Mouse (Mus musculus) midbrain, embryonic 11.5 days (tissue): ENCODE measurements around the gene Dpp6. TPM values are rescaled to one million over a fixed set of nuclear protein-coding genes. Genes with fewer than 3 reads are reported as not detected.

Source experiments
- ATAC-seq: fragments of 200-750 bp; cut with Nextera tagmentation; 2 replicates; pipeline ENCODE4 v1.8.0; 2017; ENCODE audit warnings: moderate TSS enrichment, moderate library complexity; ENCODE audit not compliant: low FRiP score
- DNase-seq: peaks from one replicate; pipeline ENCODE4 v3.0.0; 2015; ENCODE audit warnings: low spot score; ENCODE audit errors: missing footprints
- H3K27ac ChIP-seq: fragments of 300-500 bp; sonication (generic); 2 replicates; pipeline ENCODE4 v1.5.1; 2014; ENCODE audit warnings: low read depth, low read length
- H3K27me3 ChIP-seq: fragments of 300-500 bp; sonication (generic); 2 replicates; pipeline ENCODE4 v1.6.1; 2014; ENCODE audit warnings: mild to moderate bottlenecking, low read length, moderate library complexity, mixed read lengths; ENCODE audit not compliant: control insufficient read depth, insufficient read depth
- H3K36me3 ChIP-seq: fragments of 300-500 bp; sonication (generic); 2 replicates; pipeline ENCODE4 v1.6.1; 2014; ENCODE audit warnings: mild to moderate bottlenecking, low read length, moderate library complexity, mixed read lengths; ENCODE audit not compliant: control insufficient read depth, insufficient read depth
- H3K4me1 ChIP-seq: fragments of 300-500 bp; sonication (generic); 2 replicates; pipeline ENCODE4 v1.6.1; 2014; ENCODE audit warnings: low read length; ENCODE audit not compliant: control insufficient read depth, insufficient read depth
- H3K4me2 ChIP-seq: fragments of 300-500 bp; sonication (generic); 2 replicates; pipeline ENCODE4 v1.6.1; 2014; ENCODE audit warnings: mild to moderate bottlenecking, moderate library complexity
- H3K4me3 ChIP-seq: fragments of 300-500 bp; sonication (generic); 2 replicates; pipeline ENCODE4 v1.5.1; 2014; ENCODE audit warnings: low read depth, low read length
- H3K9ac ChIP-seq: fragments of 300-500 bp; sonication (generic); 2 replicates; pipeline ENCODE4 v1.6.1; 2014; ENCODE audit warnings: low read length
- H3K9me3 ChIP-seq: fragments of 300-500 bp; sonication (generic); 2 replicates; pipeline ENCODE4 v1.6.1; 2016; ENCODE audit warnings: low read length; ENCODE audit not compliant: control insufficient read depth
- WGBS: fragments of 180-500 bp; shearing (Covaris S2); extraction: QIAGEN DNeasy Blood & Tissue Kit; methylation state at CpG from one replicate; pipeline ENCODE4 v1.1.7; 2014; 5-methylcytosine and 5-hydroxymethylcytosine counted together
- polyA plus RNA-seq: library from polyadenylated mRNA; unstranded; fragments of >200 nt; fragmentation: Nextera tagmentation; extraction: Ambion mirVana; gene quantifications from 2 replicates; pipeline ENCODE4 v1.2.1, GENCODE M21; 2014

Dpp6 gene
- polyA plus RNA-seq, 1 experiment from 2014 or later, result 13.4 TPM

DNA sequence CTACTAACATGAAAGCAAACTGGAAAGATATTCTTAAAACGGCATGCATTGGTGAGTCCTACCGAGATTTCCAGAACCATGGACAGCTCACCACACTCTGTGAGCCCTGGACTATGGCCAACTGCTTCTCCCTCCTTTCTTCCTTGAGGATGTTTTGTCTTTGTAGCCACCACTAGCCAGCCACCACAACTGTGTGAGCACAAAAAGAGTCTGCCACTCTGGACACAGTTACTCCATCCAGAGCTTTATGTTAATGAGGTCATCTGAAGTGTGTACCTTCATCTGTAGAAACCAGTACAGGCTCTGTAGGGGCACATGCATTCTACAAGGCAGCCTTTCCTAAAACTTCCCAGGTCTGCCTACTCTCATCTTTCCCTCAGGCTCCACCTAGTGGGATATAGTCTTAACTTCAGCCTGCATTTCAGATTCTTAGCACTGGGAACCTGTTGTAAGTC, 727.8 kb downstream of the Dpp6 start:
- Histone ChIP-seq H3K9me3 (no peaks in the 10 kb centered on the region), H3K36me3 (no peaks in the 10 kb centered on the region), H3K27ac (no peak overlapping the region), H3K4me3 (no peak overlapping the region), H3K9ac (no peak overlapping the region), H3K27me3 (no peaks in the 10 kb centered on the region), H3K4me2 (no peak overlapping the region), H3K4me1 (no peaks in the 10 kb centered on the region)
- ATAC-seq (no peak), DNase-seq (peak; percentile 88)
- 25% methylated on average over 2 of the region's 2 CpGs for WGBS

GRCm38 (mm10) chr5:27549291-27549690, 732.3 kb downstream of the Dpp6 start:
- H3K36me3 ChIP-seq, result no peaks in the 10 kb centered on the region
- no peaks in the 10 kb centered on the region for H3K27me3 ChIP-seq
- DNase-seq, result no peak
- H3K4me3 ChIP-seq, result no peak overlapping the region
- no peak overlapping the region for H3K27ac ChIP-seq
- no peaks in the 10 kb centered on the region for H3K9me3 ChIP-seq
- no peak for ATAC-seq
- H3K9ac ChIP-seq, result no peak overlapping the region
- H3K4me1 ChIP-seq, result no peaks in the 10 kb centered on the region
- 92% methylated on average over 4 of the region's 4 CpGs for WGBS
- no peak overlapping the region for H3K4me2 ChIP-seq

DNA sequence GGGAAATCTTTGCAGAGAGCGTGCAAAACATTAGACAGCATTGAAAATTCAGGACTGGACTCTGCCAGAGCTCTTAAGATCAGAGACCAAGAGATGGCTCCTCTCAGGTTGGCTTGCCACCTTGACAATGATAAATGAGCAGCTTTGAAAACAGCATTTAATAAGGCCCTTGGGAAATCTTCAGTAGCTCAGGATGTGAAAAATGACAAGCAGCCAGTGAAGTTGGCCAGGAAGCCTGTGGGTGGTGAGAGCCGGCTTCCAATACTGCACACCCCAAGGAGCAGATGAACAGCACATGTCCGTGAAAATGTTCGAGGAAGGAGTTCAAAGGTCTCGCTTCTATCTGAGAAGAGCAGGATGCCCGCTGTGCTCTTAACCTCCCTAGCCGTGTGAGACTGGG, 748.7 kb downstream of the Dpp6 start:
- no peak overlapping the region for H3K9ac ChIP-seq
- H3K4me3 ChIP-seq, result no peak overlapping the region
- no peak overlapping the region for H3K27ac ChIP-seq
- ATAC-seq, result no peak
- no peaks in the 10 kb centered on the region for H3K4me1 ChIP-seq
- whole genome bisulfite sequencing, result 73% methylated on average over 7 of the region's 7 CpGs
- no peak overlapping the region for H3K4me2 ChIP-seq
- H3K36me3 ChIP-seq, result no peaks in the 10 kb centered on the region
- DNase-seq, result no peak
- no peaks in the 10 kb centered on the region for H3K9me3 ChIP-seq
- H3K27me3 ChIP-seq, result no peaks in the 10 kb centered on the region

DNA sequence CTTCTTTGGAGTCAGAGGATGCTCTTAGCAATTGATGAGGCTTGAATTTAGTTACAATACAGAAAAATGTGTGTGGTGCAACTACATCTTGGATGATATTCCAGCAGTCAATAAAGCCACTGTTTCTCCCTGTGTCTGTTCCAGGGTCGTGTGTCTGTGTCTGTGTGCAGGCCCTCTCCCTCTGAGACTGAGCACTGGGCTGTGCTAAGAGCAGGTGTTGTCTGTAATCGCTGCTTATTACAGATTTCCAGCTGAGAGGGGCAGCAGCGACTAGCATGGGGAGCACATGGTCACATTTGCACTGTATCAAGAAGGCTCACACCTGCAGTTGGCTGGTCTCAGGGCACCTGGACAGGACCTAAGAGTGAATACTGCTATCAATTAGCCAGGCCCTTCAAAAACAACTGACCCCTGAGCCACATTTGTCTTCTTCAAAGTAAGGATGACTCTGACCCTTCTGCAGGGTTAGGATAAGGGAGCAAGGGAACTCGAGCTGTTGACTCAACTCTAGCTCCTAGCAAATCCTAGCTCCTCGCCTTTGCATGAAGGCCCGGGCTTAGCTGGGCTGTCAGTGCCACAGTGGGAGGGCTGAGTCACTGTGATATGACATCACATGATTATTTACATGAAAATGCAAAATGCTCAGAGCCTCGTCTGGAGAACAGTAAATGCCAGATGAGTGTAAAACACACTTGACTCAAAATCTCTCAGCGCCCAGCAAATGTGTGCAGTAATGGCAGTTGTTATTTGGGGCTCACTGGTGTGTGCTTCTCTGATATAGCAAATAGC, 771.2 kb downstream of the Dpp6 start:
- Histone ChIP-seq H3K4me3 (no peak overlapping the region), H3K36me3 (no peaks in the 10 kb centered on the region)
- no peak for ATAC-seq

GRCm38 (mm10) chr5:27604132-27604531, 787.1 kb downstream of the Dpp6 start:
- ATAC-seq (no peak), DNase-seq (no peak)
- H3K27ac ChIP-seq, result no peak overlapping the region
- no peak overlapping the region for H3K9ac ChIP-seq
- no peaks in the 10 kb centered on the region for H3K9me3 ChIP-seq
- no peaks in the 10 kb centered on the region for H3K4me1 ChIP-seq
- WGBS, result 75% methylated on average over 1 of the region's 1 CpGs
- H3K36me3 ChIP-seq, result no peaks in the 10 kb centered on the region
- H3K4me3 ChIP-seq, result no peak overlapping the region
- no peaks in the 10 kb centered on the region for H3K27me3 ChIP-seq
- no peak overlapping the region for H3K4me2 ChIP-seq

More for the DNA sequence above, 771.2 kb downstream of the Dpp6 start:
- H3K4me2 ChIP-seq, result no peak overlapping the region
- DNase-seq, result no peak
- WGBS, result 70% methylated on average over 8 of the region's 8 CpGs
- no peak overlapping the region for H3K27ac ChIP-seq
- no peak overlapping the region for H3K9ac ChIP-seq
- no peaks in the 10 kb centered on the region for H3K4me1 ChIP-seq
- H3K9me3 ChIP-seq, result no peaks in the 10 kb centered on the region
- no peaks in the 10 kb centered on the region for H3K27me3 ChIP-seq

- Histone ChIP-seq H3K36me3 (no peaks in the 10 kb centered on the region), H3K9me3 (no peaks in the 10 kb centered on the region), H3K27me3 (no peaks in the 10 kb centered on the region), H3K4me1 (no peaks in the 10 kb centered on the region), H3K4me2 (no peak overlapping the region), H3K9ac (no peak overlapping the region), H3K27ac (no peak overlapping the region), H3K4me3 (no peak overlapping the region)
- DNase-seq, result peak; percentile 92
- ATAC-seq, result no peak
- 37% methylated on average over 7 of the region's 7 CpGs for WGBS
Measured at GRCm38 (mm10) chr5:27615769-27616168, 798.8 kb downstream of the Dpp6 start.

GRCm38 (mm10) chr5:27621811-27622210, 804.8 kb downstream of the Dpp6 start:
- no peak overlapping the region for H3K4me2 ChIP-seq
- H3K9ac ChIP-seq, result no peak overlapping the region
- no peaks in the 10 kb centered on the region for H3K36me3 ChIP-seq
- no peaks in the 10 kb centered on the region for H3K9me3 ChIP-seq
- no peak overlapping the region for H3K4me3 ChIP-seq
- DNase-seq (no peak), ATAC-seq (no peak)
- H3K27ac ChIP-seq, result no peak overlapping the region
- H3K4me1 ChIP-seq, result no peaks in the 10 kb centered on the region
- H3K27me3 ChIP-seq, result no peaks in the 10 kb centered on the region

GRCm38 (mm10) chr5:27623876-27624275, 806.9 kb downstream of the Dpp6 start:
- H3K4me2 ChIP-seq, result no peak overlapping the region
- no peaks in the 10 kb centered on the region for H3K27me3 ChIP-seq
- no peak overlapping the region for H3K9ac ChIP-seq
- H3K27ac ChIP-seq, result no peak overlapping the region
- 88% methylated on average over 1 of the region's 1 CpGs for WGBS
- ATAC-seq, result no peak
- H3K4me3 ChIP-seq, result no peak overlapping the region
- H3K4me1 ChIP-seq, result no peaks in the 10 kb centered on the region
- no peaks in the 10 kb centered on the region for H3K36me3 ChIP-seq
- DNase-seq, result no peak
- no peaks in the 10 kb centered on the region for H3K9me3 ChIP-seq

GRCm38 (mm10) chr5:27632151-27632550, 815.1 kb downstream of the Dpp6 start:
- H3K4me2 ChIP-seq, result no peak overlapping the region
- no peak overlapping the region for H3K27ac ChIP-seq
- H3K4me3 ChIP-seq, result no peak overlapping the region
- no peak overlapping the region for H3K9ac ChIP-seq
- no peaks in the 10 kb centered on the region for H3K9me3 ChIP-seq
- H3K4me1 ChIP-seq, result no peaks in the 10 kb centered on the region
- 84% methylated on average over 2 of the region's 2 CpGs for WGBS
- no peaks in the 10 kb centered on the region for H3K27me3 ChIP-seq
- no peaks in the 10 kb centered on the region for H3K36me3 ChIP-seq
- no peak for DNase-seq
- ATAC-seq, result no peak
